Mouse (Mus musculus) neural tube, embryonic 15.5 days (tissue): Measurements from ENCODE around the gene Gm21083. TPM values are rescaled to one million over a fixed set of nuclear protein-coding genes. Genes with fewer than 3 reads are reported as not detected.
"Not testable (repeated sequence)": the region's sequence is repeated elsewhere in the genome, so short reads cannot be mapped to it uniquely, and the experiment has no call there.

Experiments used
- ATAC-seq: fragments of 200-750 bp; cut with Nextera tagmentation; 2 replicates; pipeline ENCODE4 v1.8.0; 2017; ENCODE audit warnings: mild to moderate bottlenecking, moderate TSS enrichment, moderate library complexity; ENCODE audit not compliant: low FRiP score
- H3K27ac ChIP-seq: fragments of 300-500 bp; sonication (generic); replicated peaks from 2 replicates; pipeline ENCODE4 v1.5.1; 2015; ENCODE audit warnings: mild to moderate bottlenecking, inconsistent platforms
- H3K27me3 ChIP-seq: fragments of 300-500 bp; sonication (generic); replicated peaks from 2 replicates; pipeline ENCODE4 v1.6.1; 2015; ENCODE audit warnings: inconsistent platforms
- H3K36me3 ChIP-seq: fragments of 300-500 bp; sonication (generic); 2 replicates; pipeline ENCODE4 v1.6.1; 2015; ENCODE audit warnings: inconsistent platforms
- H3K4me1 ChIP-seq: fragments of 300-500 bp; sonication (generic); 2 replicates; pipeline ENCODE4 v1.6.1; 2015; ENCODE audit warnings: inconsistent platforms
- H3K4me2 ChIP-seq: fragments of 300-500 bp; sonication (generic); 2 replicates; pipeline ENCODE4 v1.6.1; 2015; ENCODE audit warnings: inconsistent platforms, mild to moderate bottlenecking, moderate library complexity
- H3K4me3 ChIP-seq: fragments of 300-500 bp; sonication (generic); replicated peaks from 2 replicates; pipeline ENCODE4 v1.5.1; 2015; ENCODE audit warnings: mild to moderate bottlenecking, inconsistent platforms
- H3K9ac ChIP-seq: fragments of 300-500 bp; sonication (generic); replicated peaks from 2 replicates; pipeline ENCODE4 v1.6.1; 2015; ENCODE audit warnings: mild to moderate bottlenecking, inconsistent platforms
- H3K9me3 ChIP-seq: fragments of 300-500 bp; sonication (generic); replicated peaks from 2 replicates; pipeline ENCODE4 v1.6.1; 2016; ENCODE audit warnings: inconsistent platforms
- WGBS: fragments of 180-500 bp; shearing (Covaris S2); methylation state at CpG from one replicate; pipeline ENCODE4 v1.1.7; 2015; ENCODE audit warnings: mixed read lengths; 5-methylcytosine and 5-hydroxymethylcytosine counted together
- polyA plus RNA-seq: library from polyadenylated mRNA; unstranded; fragments of >200 nt; fragmentation: Nextera tagmentation; extraction: Ambion mirVana; gene quantifications from 2 replicates; pipeline ENCODE4 v1.2.1, GENCODE M21; 2015

The Gm21083 gene
- polyA plus RNA-seq, result not detected in 2 replicates

GRCm38 (mm10) chr5:15577033-15577432 lies at the start of gene Gm21083:
Gene Gm21083, plus strand, starts transcription at chr5:15577333.
- not testable (repeated sequence) for H3K9me3 ChIP-seq, H3K4me3 ChIP-seq, H3K36me3 ChIP-seq, H3K9ac ChIP-seq, H3K27me3 ChIP-seq, H3K27ac ChIP-seq, H3K4me1 ChIP-seq, ATAC-seq, H3K4me2 ChIP-seq
- WGBS, result no CpG with 5 or more reads among the region's 1 CpGs

- peaks cover 20% of the 10 kb centered on the region for H3K9me3 ChIP-seq
- not testable (repeated sequence) for H3K4me1 ChIP-seq, H3K27me3 ChIP-seq, H3K4me2 ChIP-seq, H3K9ac ChIP-seq, H3K4me3 ChIP-seq, H3K27ac ChIP-seq, ATAC-seq, H3K36me3 ChIP-seq
- no CpG with 5 or more reads among the region's 1 CpGs for WGBS
Measured at GRCm38 (mm10) chr5:15529122-15529521, 48.0 kb upstream of the Gm21083 start, which contains the start of gene Gm21190. Gene Gm21190, minus strand, starts transcription at chr5:15529222.

GRCm38 (mm10) chr5:15548642-15549041 lies 28.5 kb upstream of the Gm21083 start:
- 81% methylated on average over 6 of the region's 6 CpGs for WGBS
- not testable (repeated sequence) for H3K4me2 ChIP-seq, H3K4me3 ChIP-seq, H3K27ac ChIP-seq, ATAC-seq, H3K9me3 ChIP-seq, H3K4me1 ChIP-seq, H3K27me3 ChIP-seq, H3K9ac ChIP-seq, H3K36me3 ChIP-seq

GRCm38 (mm10) chr5:15549134-15549533 lies 28.0 kb upstream of the Gm21083 start:
- not testable (repeated sequence) for H3K27me3 ChIP-seq, H3K27ac ChIP-seq, H3K4me3 ChIP-seq, ATAC-seq, H3K36me3 ChIP-seq, H3K9ac ChIP-seq, H3K4me2 ChIP-seq, H3K4me1 ChIP-seq, H3K9me3 ChIP-seq
- WGBS, result 34% methylated on average over 1 of the region's 1 CpGs

DNA sequence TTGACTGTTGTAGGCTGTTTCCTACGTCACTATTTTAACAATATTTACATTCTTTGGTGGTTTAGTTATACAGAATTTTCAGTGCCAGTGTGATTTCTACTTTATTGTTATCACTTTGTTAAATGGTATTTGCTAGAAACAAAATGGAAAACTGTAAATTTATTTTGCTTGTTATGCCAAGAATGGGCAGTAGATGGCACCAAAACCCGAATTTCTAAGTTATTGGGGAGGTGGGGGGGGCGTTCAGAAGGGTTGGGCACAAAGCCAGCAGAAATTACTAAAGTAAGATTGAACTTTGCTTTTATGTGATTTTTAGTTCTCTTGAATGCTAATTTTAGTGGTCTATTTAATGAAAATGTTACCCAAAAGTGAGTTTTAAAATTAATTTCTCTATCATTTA lies 27.5 kb upstream of the Gm21083 start:
- H3K4me3 ChIP-seq, H3K4me1 ChIP-seq, H3K4me2 ChIP-seq, H3K27ac ChIP-seq, H3K27me3 ChIP-seq, H3K9me3 ChIP-seq, H3K9ac ChIP-seq, ATAC-seq, H3K36me3 ChIP-seq: not testable (repeated sequence)
- 15% methylated on average over 3 of the region's 3 CpGs for WGBS

DNA sequence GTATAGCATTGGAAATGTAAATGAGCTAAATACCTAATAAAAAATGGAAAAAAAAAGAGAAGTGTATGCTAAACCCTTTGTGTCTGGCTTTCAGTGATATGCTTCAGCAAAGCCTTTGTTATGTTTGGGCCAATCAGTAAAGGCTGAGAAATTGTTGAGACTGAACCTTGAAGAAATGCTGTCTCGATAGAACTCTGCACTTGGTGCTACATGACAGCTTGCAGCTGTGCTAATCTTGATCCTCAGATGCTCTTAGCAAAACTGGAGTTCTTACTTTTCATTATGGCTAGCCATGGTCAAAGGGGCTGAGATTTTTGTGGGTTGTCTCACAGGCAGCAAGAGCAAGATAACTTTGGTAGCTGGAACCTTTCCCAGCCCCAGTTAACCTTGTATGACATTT lies 18.5 kb upstream of the Gm21083 start:
- H3K4me1 ChIP-seq, H3K36me3 ChIP-seq, ATAC-seq, H3K9ac ChIP-seq, H3K27ac ChIP-seq, H3K27me3 ChIP-seq, H3K4me3 ChIP-seq, H3K4me2 ChIP-seq: not testable (repeated sequence)
- H3K9me3 ChIP-seq, result peaks cover 13% of the 10 kb centered on the region; the same call in 1 of the 2 replicates
- WGBS, result 76% methylated on average over 1 of the region's 1 CpGs

DNA sequence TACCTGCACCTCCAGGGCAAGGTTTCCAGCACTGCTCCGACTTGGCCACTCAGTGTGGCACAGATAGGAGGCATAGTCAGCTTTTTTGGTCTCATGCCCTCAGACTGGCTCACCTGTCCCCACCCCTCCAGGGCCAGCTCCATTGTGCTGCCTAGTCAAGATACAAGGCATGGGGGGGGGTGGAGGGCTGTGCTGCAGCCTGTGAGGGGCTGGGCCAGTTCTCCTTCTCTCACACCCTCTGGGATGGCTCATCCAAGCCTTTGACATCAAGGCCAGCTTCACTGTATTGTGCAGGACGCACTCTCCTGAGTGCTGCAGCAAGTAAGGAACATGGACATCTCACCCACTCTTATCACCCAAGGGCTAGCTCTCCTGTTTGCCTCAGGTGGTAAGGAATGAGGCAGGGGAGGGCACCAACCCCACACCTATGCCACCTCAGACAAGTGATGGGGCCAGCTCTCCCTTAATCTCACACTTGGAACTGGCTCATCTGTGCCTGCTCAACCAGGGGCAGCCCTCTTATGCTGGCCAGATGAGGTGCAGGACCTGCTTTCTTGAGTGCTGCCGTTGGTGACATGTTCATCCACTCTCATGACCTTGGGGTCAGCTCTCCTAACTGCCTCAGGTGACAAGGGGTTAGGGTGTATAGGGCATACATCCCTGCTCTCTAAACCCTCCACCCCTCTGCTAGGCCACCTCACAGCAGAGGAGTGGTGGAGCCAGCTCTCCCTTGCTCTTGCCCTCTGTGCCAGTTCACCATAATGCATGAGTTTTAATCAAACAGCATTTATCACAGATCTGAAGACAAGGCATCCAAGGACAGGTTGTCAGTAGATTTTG lies 15.5 kb upstream of the Gm21083 start:
- H3K4me2 ChIP-seq, H3K36me3 ChIP-seq, H3K27me3 ChIP-seq, H3K4me3 ChIP-seq, H3K27ac ChIP-seq, H3K9ac ChIP-seq, H3K4me1 ChIP-seq: not testable (repeated sequence)
- peak; percentile 35; the same call in 1 of the 2 replicates for ATAC-seq
- peaks cover 13% of the 10 kb centered on the region; the same call in 1 of the 2 replicates for H3K9me3 ChIP-seq
- WGBS, result 85% methylated on average over 3 of the region's 3 CpGs

- not testable (repeated sequence) for H3K4me2 ChIP-seq, H3K9ac ChIP-seq, ATAC-seq, H3K4me3 ChIP-seq, H3K9me3 ChIP-seq, H3K36me3 ChIP-seq, H3K27ac ChIP-seq, H3K4me1 ChIP-seq, H3K27me3 ChIP-seq
Measured at GRCm38 (mm10) chr5:15573735-15574134, 3.4 kb upstream of the Gm21083 start.

DNA sequence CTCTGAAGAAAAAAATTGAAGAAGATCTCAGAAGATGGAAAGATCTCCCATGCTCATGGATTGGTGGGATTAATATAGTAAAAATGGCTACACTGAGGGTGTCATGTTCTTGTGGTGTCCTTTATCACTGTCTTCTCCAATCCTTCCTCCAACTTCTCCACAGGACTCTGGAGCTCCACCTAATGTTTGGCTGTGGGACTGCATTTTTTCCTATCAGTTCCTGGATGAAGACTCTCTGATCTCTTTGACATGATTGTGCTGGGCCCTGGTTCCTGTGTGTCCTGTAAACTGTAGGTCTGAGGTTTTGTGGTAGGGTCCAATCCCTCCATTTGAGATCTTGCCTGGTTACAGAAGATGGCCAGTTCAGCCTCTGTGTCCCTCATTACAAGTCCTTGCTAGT lies 9.2 kb downstream of the Gm21083 start:
- not testable (repeated sequence) for H3K4me2 ChIP-seq, H3K4me3 ChIP-seq, H3K36me3 ChIP-seq, ATAC-seq, H3K9me3 ChIP-seq, H3K9ac ChIP-seq, H3K27ac ChIP-seq, H3K4me1 ChIP-seq, H3K27me3 ChIP-seq

DNA sequence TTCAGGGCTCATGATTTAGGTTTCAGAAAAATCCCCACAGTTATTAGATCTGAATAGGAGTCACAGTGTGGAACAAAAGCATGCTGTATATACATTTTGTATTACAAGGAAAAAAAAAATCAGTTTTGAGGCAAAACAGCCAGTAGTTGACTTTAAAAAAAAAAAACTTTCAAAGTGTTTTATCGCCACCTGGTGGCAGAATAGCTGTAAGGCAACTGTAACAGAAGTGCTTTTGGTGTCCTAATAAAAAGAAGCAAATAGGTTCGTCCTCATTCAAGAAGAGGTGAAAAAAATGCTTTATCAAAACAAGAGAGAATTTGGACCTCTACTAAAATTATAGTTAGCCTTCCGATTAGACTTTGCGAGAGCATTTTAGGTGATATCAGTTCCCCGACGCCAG lies 11.2 kb downstream of the Gm21083 start:
- not testable (repeated sequence) for ATAC-seq, H3K4me1 ChIP-seq, H3K9me3 ChIP-seq, H3K9ac ChIP-seq, H3K27ac ChIP-seq, H3K4me2 ChIP-seq, H3K27me3 ChIP-seq, H3K4me3 ChIP-seq, H3K36me3 ChIP-seq
- 38% methylated on average over 6 of the region's 6 CpGs for WGBS

DNA sequence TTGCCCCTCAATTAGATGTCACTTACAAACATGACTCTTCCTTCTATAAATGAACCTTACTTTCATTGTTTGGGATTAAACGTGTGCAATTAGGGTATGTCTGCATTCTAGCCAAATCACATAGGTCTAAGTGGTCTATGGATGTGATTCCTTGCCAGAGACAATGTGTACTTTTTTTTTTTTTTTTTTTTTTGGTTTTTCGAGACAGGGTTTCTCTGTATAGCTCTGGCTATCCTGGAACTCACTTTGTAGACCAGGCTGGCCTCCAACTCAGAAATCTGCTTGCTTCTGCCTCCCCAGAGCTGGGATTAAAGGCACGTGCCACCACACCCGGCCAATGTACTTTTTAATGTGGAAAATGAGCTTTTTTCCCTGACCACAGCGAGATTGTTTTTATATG lies 13.5 kb downstream of the Gm21083 start:
- WGBS, result 62% methylated on average over 5 of the region's 5 CpGs
- not testable (repeated sequence) for H3K9ac ChIP-seq, H3K36me3 ChIP-seq, H3K4me2 ChIP-seq, H3K4me3 ChIP-seq, ATAC-seq, H3K9me3 ChIP-seq, H3K27me3 ChIP-seq, H3K27ac ChIP-seq, H3K4me1 ChIP-seq

DNA sequence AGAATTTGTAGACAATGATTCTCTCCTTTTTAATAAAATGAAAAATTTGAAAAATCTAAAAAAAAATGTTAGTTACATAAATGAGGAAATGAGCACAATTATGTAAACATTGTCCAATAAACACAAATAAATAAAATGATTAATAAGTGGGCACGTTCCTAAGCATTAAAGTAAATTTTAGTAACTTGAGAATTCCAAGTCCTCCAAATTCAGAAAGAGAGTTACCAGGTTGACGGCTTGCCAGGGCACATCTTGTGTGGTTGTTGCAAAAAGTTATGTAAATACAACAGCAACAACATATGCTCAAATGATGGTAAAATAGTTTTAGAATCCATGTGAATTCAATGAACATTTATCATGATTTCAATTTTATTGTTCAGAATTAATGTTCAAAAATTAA lies 14.4 kb downstream of the Gm21083 start:
- H3K27ac ChIP-seq, H3K4me1 ChIP-seq, H3K9ac ChIP-seq, H3K36me3 ChIP-seq, H3K4me2 ChIP-seq, H3K4me3 ChIP-seq, H3K27me3 ChIP-seq, ATAC-seq, H3K9me3 ChIP-seq: not testable (repeated sequence)
- 77% methylated on average over 2 of the region's 2 CpGs for WGBS
